Mouse (Mus musculus): ENCODE data around the gene Golga7b.

GRCm38 (mm10) chr19:42277288-42277687 lies 29.9 kb downstream of the Golga7b start:
- TF ChIP-seq CTCF (IDR thresholded peaks at IDR 0.05; ENCODE audit: low read depth, low read length), result no peak
- no peak for TF ChIP-seq TAL1 (conservative IDR thresholded peaks at IDR 0.05; ENCODE audit: low read depth, low read length)
- no peak for TF ChIP-seq GATA1 (IDR thresholded peaks at IDR 0.05; ENCODE audit: borderline replicate concordance, low read length)
